8 mouse cellular contexts compared by ENCODE assay signal in the genomic region with DNA sequence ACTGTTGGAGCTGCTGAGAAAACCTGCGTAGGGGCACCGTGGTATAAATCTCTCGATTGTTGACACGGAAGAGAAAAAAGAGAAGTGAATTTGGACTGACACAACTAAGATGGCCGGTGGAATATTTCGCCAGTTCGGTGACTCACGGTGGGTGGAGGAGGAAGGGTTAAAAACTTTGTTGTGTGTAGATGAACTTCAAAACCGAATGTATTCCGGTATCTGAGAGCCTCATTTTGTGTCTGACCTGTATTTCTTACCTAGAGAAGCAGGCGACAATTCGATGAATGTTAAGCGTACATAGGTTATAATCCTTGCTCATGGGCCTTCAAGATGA. TPM values are rescaled to one million over a fixed set of nuclear protein-coding genes. Genes with fewer than 3 reads are reported as not detected.
DNase-seq lines count a peak whose midpoint lies in the region; ATAC-seq and TF ChIP-seq lines count a peak whose summit lies in the region.

No protein-coding gene starts in this region.

- no peaks in the 10 kb centered on the region for H3K4me1 ChIP-seq in spleen, adult 2 months (ENCODE audit: control insufficient read depth, insufficient read depth, insufficient read length)
- H3K4me1 ChIP-seq in erythroblast, embryonic 14.5 days (ENCODE audit: control insufficient read depth): peaks cover 37% of the 10 kb centered on the region
- peaks cover 13% of the 10 kb centered on the region for H3K4me1 ChIP-seq in liver, embryonic 11.5 days (replicated peaks; ENCODE audit: control insufficient read depth, insufficient read depth, low read length)
- H3K4me1 ChIP-seq in stomach, embryonic 16.5 days (ENCODE audit: control insufficient read depth, insufficient read depth, low read length): no peaks in the 10 kb centered on the region

- peak overlapping the region; percentile 95 for H3K4me3 ChIP-seq in spleen, adult 2 months (ENCODE audit: extremely low read depth, insufficient read depth, insufficient read length)
- H3K4me3 ChIP-seq in erythroblast, embryonic 14.5 days (replicated peaks): peak overlapping the region; percentile 89
- peak overlapping the region; percentile 74 for H3K4me3 ChIP-seq in liver, embryonic 11.5 days (ENCODE audit: low read depth, low read length)
- peak overlapping the region; percentile 96 for H3K4me3 ChIP-seq in stomach, embryonic 16.5 days (replicated peaks; ENCODE audit: low read length)

- H3K27ac ChIP-seq in spleen, adult 2 months (ENCODE audit: insufficient read depth, low read length): peak overlapping the region; percentile 96
- peak overlapping the region; percentile 96 for H3K27ac ChIP-seq in liver, embryonic 11.5 days (ENCODE audit: low read depth, low read length)
- peak overlapping the region; percentile 99 for H3K27ac ChIP-seq in stomach, embryonic 16.5 days (ENCODE audit: low read length)

- peak; percentile 24 for ATAC-seq in liver, embryonic 11.5 days (replicated peaks; ENCODE audit: low FRiP score)
- ATAC-seq in stomach, embryonic 16.5 days (ENCODE audit: insufficient read depth, low FRiP score): no peak; the same call in 1 of the 2 replicates

- 7% methylated on average over 13 of the region's 13 CpGs for WGBS in spleen, adult 2 months
- 9% methylated on average over 13 of the region's 13 CpGs for WGBS in liver, embryonic 11.5 days
- 10% methylated on average over 13 of the region's 13 CpGs for WGBS in stomach, embryonic 16.5 days

- peak overlapping the region; percentile 86 for H3K9ac ChIP-seq in liver, embryonic 11.5 days (ENCODE audit: low read depth, low read length)
- peak overlapping the region; percentile 99 for H3K9ac ChIP-seq in stomach, embryonic 16.5 days (ENCODE audit: low read length)

- no peak for TF ChIP-seq POLR2A in spleen, adult 2 months (IDR thresholded peaks at IDR 0.05; ENCODE audit: low read depth, low read length)

- H3K36me3 ChIP-seq in spleen, adult 2 months (ENCODE audit: control insufficient read depth, insufficient read depth, low read length): no peaks in the 10 kb centered on the region
- H3K36me3 ChIP-seq in erythroblast, embryonic 14.5 days (ENCODE audit: control insufficient read depth): peaks cover 17% of the 10 kb centered on the region
- peaks cover 2% of the 10 kb centered on the region; the same call in 1 of the 2 replicates for H3K36me3 ChIP-seq in liver, embryonic 11.5 days (ENCODE audit: control insufficient read depth, insufficient read depth, low read length)
- H3K36me3 ChIP-seq in stomach, embryonic 16.5 days (ENCODE audit: control insufficient read depth, insufficient read depth, low read length): no peaks in the 10 kb centered on the region

- H3K9me3 ChIP-seq in erythroblast, embryonic 14.5 days (ENCODE audit: control insufficient read depth, low read length): no peaks in the 10 kb centered on the region
- H3K9me3 ChIP-seq in liver, embryonic 11.5 days (ENCODE audit: control insufficient read depth, low read length): no peaks in the 10 kb centered on the region
- H3K9me3 ChIP-seq in stomach, embryonic 16.5 days (replicated peaks; ENCODE audit: control insufficient read depth, low read length): no peaks in the 10 kb centered on the region

- peak overlapping the region; percentile 78 for H3K4me2 ChIP-seq in liver, embryonic 11.5 days
- peak overlapping the region; percentile 58 for H3K4me2 ChIP-seq in stomach, embryonic 16.5 days (ENCODE audit: low read depth, low read length)

- no peak for DNase-seq in spleen, adult 2 months (ENCODE audit: low read depth in 1 of 2, low spot score in 2 of 2)
- DNase-seq in spleen, adult 12 weeks (ENCODE audit: low spot score): no peak
- no peak for DNase-seq in liver, embryonic 11.5 days (ENCODE audit: low spot score)
- no peak for DNase-seq in cerebellum, postnatal 14 days
- no peak for DNase-seq in layer of hippocampus, adult 18-20 months (ENCODE audit: low spot score in 2 of 2)
- DNase-seq in adrenal gland, adult 18-20 months (ENCODE audit: low spot score in 2 of 2): no peak

- no peaks in the 10 kb centered on the region for H3K27me3 ChIP-seq in spleen, adult 2 months (ENCODE audit: control insufficient read depth, insufficient read depth, low read length)
- peaks cover 27% of the 10 kb centered on the region for H3K27me3 ChIP-seq in erythroblast, embryonic 14.5 days (ENCODE audit: control insufficient read depth)
- H3K27me3 ChIP-seq in liver, embryonic 11.5 days (replicated peaks; ENCODE audit: control insufficient read depth, insufficient read depth, low read length): no peaks in the 10 kb centered on the region
- no peaks in the 10 kb centered on the region for H3K27me3 ChIP-seq in stomach, embryonic 16.5 days (ENCODE audit: control insufficient read depth, insufficient read depth, low read length)

- no peak for TF ChIP-seq CTCF in spleen, adult 2 months (IDR thresholded peaks at IDR 0.05; ENCODE audit: extremely low read depth, insufficient read depth, insufficient read length, insufficient replicate concordance)

RNA-seq across cellular contexts. Expression of a gene that starts 0.4 kb away (rescaled TPM):
- polyA plus RNA-seq in spleen, adult 2 months (2012; rRNA removed): 22.6 and 24.9 TPM in 2 replicates
- polyA plus RNA-seq in erythroblast, embryonic 14.5 days (2012): 1.1 and 1.4 TPM in 2 replicates
- 36.4 and 40.1 TPM in 2 replicates for polyA plus RNA-seq in liver, embryonic 11.5 days (2014; fragmentation: Nextera tagmentation; extraction: Ambion mirVana)
- 53.9 and 54.2 TPM in 2 replicates for polyA plus RNA-seq in stomach, embryonic 16.5 days (2015; fragmentation: Nextera tagmentation; extraction: Ambion mirVana)
- total RNA-seq in layer of hippocampus, adult 18-20 months (2021): 100 to 1,000 TPM; 139 to 143 TPM
- total RNA-seq in adrenal gland, adult 18-20 months (2021): 100 to 1,000 TPM in 1 of 2 experiments, 10 to 100 TPM in 1; 97.6 to 124 TPM

RNA-seq across cellular contexts. Expression of a gene that starts 40.6 kb away (rescaled TPM):
- 10.6 and 10.9 TPM in 2 replicates for polyA plus RNA-seq in spleen, adult 2 months (2012; rRNA removed)
- 0.63 TPM in 2 replicates for polyA plus RNA-seq in erythroblast, embryonic 14.5 days (2012)
- polyA plus RNA-seq in liver, embryonic 11.5 days (2014; fragmentation: Nextera tagmentation; extraction: Ambion mirVana): 81.6 and 96.1 TPM in 2 replicates
- 47.0 and 50.1 TPM in 2 replicates for polyA plus RNA-seq in stomach, embryonic 16.5 days (2015; fragmentation: Nextera tagmentation; extraction: Ambion mirVana)
- total RNA-seq in layer of hippocampus, adult 18-20 months (2021): 10 to 100 TPM; 24.2 to 25.0 TPM
- total RNA-seq in adrenal gland, adult 18-20 months (2021): 10 to 100 TPM; 30.8 to 54.7 TPM
